Mouse (Mus musculus) C2C12 (cell line): ENCODE measurements around the gene Cpne2. TPM values are rescaled to one million over a fixed set of nuclear protein-coding genes. Genes with fewer than 3 reads are reported as not detected.

Experiments used
- H3K27me3 ChIP-seq: one replicate; pipeline ENCODE4 v1.6.1; 2011; ENCODE audit not compliant: control insufficient read depth, insufficient read depth, insufficient read length
- H3K36me3 ChIP-seq: one replicate; pipeline ENCODE4 v1.6.1; 2011; ENCODE audit not compliant: control insufficient read depth, insufficient read depth
- H3K4me3 ChIP-seq: one replicate; pipeline ENCODE4 v1.5.1; 2011; ENCODE audit warnings: mild to moderate bottlenecking, control low read depth; ENCODE audit not compliant: poor library complexity, insufficient read depth, severe bottlenecking
- H3K79me2 ChIP-seq: one replicate; pipeline ENCODE4 v1.6.1; 2011; ENCODE audit not compliant: control insufficient read depth, insufficient read depth
- H3K79me3 ChIP-seq: one replicate; pipeline ENCODE4 v1.6.1; 2011; ENCODE audit warnings: low read depth, control low read depth
- H3ac ChIP-seq: one replicate; pipeline ENCODE3; 2011; ENCODE audit warnings: low read depth; ENCODE audit not compliant: control insufficient read depth, insufficient read length
- CEBPB ChIP-seq: IDR thresholded peaks from one replicate; pipeline ENCODE4 v1.6.1; 2011; ENCODE audit warnings: low read depth, mild to moderate bottlenecking, control low read depth, moderate library complexity
- CTCF ChIP-seq: IDR thresholded peaks from one replicate; pipeline ENCODE4 v1.5.1; 2011; ENCODE audit not compliant: control insufficient read depth, insufficient read depth, insufficient read length
- FOSL1 ChIP-seq: IDR thresholded peaks from one replicate; pipeline ENCODE4 v1.8.0; 2011; ENCODE audit warnings: mild to moderate bottlenecking, low read length; ENCODE audit not compliant: poor library complexity, insufficient read depth, severe bottlenecking
- MAX ChIP-seq: IDR thresholded peaks from one replicate; pipeline ENCODE4 v1.6.1; 2011; ENCODE audit warnings: mild to moderate bottlenecking, control low read depth
- MYOD1 ChIP-seq: IDR thresholded peaks from one replicate; pipeline ENCODE4 v1.6.1; 2011; ENCODE audit warnings: low read depth; ENCODE audit not compliant: control insufficient read depth, insufficient read length
- MYOG ChIP-seq: IDR thresholded peaks from one replicate; pipeline ENCODE4 v1.6.1; 2011; ENCODE audit not compliant: control insufficient read depth, insufficient read length; ENCODE audit errors: extremely low read depth
- USF1 ChIP-seq: IDR thresholded peaks from one replicate; pipeline ENCODE4 v1.6.1; 2011; ENCODE audit warnings: low read depth, mild to moderate bottlenecking, control low read depth, moderate library complexity
- polyA plus RNA-seq: library from polyadenylated mRNA; unstranded; fragments of >200 nt; fragmentation: generic; extraction: Trizol; gene quantifications from one replicate; pipeline ENCODE4 v1.2.1, GENCODE M21; 2012; ENCODE audit warnings: missing spikeins

Cpne2 gene
- polyA plus RNA-seq, 1 experiment: 59.9 TPM

DNA sequence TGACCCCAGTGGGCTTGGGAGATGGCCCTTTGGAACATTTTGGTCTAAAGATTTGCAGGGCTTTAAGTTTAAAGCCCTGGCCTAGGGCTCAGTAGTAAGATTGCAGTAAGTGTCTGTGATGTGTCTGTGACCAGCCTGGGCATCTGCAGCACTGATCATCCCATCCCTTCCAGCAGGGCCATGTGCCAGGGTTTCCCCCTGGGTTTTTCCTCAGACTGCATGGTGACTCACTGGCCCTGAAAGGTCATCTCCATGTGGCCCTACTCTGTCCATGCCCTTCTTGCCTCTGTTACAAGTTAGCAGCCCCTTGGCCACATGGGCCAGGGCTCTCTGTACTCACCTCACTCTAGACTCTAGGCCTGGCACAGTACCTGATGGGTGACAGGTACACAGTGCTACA lies 31.6 kb downstream of the Cpne2 start:
- Histone ChIP-seq H3K79me2 (no peaks in the 10 kb centered on the region), H3K79me3 (no peaks in the 10 kb centered on the region), H3K4me3 (no peak overlapping the region), H3K36me3 (peaks cover 28% of the 10 kb centered on the region), H3K27me3 (no peaks in the 10 kb centered on the region), H3ac (no peak overlapping the region)
- TF ChIP-seq USF1 (no peak), MAX (peak; percentile 14)

DNA sequence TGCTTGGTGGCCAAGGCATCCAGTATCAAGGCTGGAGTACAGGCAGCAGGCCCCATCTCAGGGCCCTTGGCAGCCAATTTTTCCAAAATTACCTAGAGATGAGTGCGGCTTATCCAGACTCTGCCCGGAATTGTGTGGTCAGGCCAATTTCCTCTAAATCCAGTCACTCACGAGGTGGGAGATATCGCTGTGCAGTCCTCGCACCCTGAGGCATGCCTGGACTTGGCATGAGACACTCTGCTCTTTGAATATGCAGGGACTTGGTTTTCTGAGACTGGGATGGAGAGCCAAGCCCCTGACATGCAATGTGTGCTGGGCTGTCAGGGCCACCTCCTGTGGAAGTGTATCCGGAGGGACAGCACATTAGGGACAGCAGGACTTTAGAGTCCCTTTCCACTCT lies 33.2 kb downstream of the Cpne2 start:
- Histone ChIP-seq H3K4me3 (no peak overlapping the region), H3ac (no peak overlapping the region), H3K36me3 (peaks cover 29% of the 10 kb centered on the region), H3K79me2 (no peaks in the 10 kb centered on the region), H3K79me3 (no peaks in the 10 kb centered on the region), H3K27me3 (no peaks in the 10 kb centered on the region)
- TF ChIP-seq USF1 (no peak), CTCF (no peak), MAX (no peak), MYOD1 (no peak)

DNA sequence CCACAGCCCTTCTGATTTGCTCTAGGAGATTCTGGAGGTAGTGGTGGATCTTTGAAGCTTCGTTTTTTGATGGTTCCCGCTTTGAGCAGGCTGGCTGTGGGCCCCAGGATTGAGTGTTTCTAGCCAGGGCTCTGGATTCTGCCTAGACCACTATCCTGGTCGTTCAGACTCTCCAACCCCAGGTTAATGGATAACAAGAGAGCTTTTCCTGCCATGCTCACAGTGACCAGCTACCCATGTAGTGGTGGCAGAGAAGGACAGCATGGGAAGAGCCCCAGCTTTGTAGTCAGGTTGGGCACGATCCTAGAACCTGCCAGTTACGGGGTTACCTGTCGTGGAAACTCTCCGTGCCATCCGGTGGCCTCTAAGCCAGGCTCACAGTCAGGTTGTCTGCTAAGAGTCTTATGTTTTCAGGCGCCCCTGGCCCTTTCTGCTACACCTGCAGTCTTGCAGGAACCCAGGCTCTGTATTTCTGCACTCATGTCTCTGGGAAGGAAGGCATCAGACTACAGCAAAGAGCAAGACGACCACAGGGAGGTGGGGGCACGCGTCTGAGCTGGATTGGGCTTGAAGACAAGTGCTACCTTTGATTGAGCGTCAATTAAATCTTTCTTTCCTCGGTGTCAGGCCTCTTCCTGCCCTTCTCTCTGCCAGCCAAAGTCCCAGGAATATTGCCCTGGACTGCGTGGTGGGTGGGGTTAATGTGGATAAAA lies 33.8 kb downstream of the Cpne2 start:
- no peak overlapping the region for H3K4me3 ChIP-seq
- H3ac ChIP-seq: no peak overlapping the region
- H3K79me3 ChIP-seq: no peaks in the 10 kb centered on the region
- H3K36me3 ChIP-seq: peaks cover 29% of the 10 kb centered on the region
- H3K79me2 ChIP-seq: no peaks in the 10 kb centered on the region
- TF ChIP-seq CTCF (no peak), CEBPB (no peak), MYOG (no peak)
- no peaks in the 10 kb centered on the region for H3K27me3 ChIP-seq

DNA sequence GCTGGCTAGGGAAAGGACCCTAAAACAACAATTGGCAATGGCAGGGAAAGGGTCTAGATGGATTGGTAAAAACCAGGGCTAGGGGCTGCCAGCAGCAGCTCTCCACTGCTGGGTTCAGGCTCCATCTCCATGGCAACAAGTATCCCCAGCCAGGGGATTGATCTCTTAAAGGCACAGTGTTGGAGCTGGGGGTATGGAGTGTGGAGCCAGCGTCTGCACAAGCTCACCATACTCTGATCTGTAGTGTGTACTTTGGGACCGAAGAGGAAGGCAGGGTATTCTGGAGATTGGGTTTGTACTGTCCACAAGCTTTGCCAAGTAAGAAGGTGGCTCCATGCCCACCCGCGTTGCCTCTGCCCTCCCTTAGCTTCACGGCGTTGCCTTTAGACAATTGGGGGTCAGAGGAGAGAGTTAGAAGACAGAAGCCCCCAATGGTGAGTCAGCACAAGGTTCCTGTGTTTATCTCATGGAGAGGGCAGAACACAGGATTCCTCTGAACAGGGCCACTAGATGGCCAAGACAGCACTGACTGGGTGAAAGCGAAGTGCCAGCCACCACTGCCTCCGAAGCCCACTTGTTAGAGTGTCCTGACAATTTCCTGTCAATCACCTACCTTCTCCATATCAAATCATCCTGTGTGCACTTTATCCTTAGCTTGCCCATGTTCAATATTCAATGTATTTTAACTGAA lies 34.5 kb downstream of the Cpne2 start:
- Histone ChIP-seq H3K27me3 (no peaks in the 10 kb centered on the region), H3ac (no peak overlapping the region), H3K4me3 (no peak overlapping the region), H3K79me2 (no peaks in the 10 kb centered on the region), H3K36me3 (peaks cover 29% of the 10 kb centered on the region), H3K79me3 (no peaks in the 10 kb centered on the region)
- TF ChIP-seq MYOG: no peak

DNA sequence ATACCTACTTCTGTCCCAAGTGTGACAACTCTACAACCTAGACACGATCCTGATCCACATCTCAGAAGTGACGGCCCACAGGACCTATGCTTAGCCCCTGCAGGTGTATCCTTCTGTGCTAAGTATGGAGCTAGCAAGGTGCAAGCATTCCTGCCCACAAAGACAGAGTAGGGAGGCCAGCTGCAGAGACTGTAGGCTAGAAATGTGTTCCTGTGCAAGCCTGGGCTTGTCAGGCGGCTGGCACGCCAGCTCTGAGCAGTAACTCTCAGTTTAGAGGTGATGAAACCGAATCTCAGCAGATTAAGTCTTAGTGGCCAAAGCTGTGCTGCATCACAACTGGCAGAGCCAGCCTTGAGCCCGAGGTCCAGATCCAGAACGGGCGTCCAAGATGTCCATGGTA lies 35.3 kb downstream of the Cpne2 start:
- H3ac ChIP-seq: no peak overlapping the region
- no peaks in the 10 kb centered on the region for H3K79me2 ChIP-seq
- TF ChIP-seq MAX (no peak), FOSL1 (no peak), CTCF (no peak), MYOG (no peak), CEBPB (no peak), MYOD1 (no peak), USF1 (no peak)
- peaks cover 35% of the 10 kb centered on the region for H3K36me3 ChIP-seq
- no peaks in the 10 kb centered on the region for H3K27me3 ChIP-seq
- no peaks in the 10 kb centered on the region for H3K79me3 ChIP-seq
- H3K4me3 ChIP-seq: no peak overlapping the region

DNA sequence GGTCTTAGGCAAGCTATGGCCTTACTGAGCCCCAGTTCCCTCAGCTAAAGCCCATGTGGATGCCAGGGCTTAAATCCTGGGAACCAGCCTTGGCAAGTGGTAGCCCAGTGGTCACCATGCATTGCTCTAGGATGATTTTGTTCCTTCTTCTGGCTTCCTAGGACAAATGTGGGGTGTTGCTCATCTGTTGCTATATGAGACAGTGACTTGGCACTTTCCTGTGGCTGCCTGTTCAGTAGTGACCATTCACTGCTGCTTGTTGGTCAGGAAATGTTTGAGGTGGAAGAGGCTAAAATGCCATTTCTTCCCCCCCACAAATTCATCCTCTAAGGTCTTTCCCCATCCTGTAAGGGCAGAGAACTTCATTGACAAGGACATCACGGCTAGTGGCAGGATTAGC lies 36.6 kb downstream of the Cpne2 start:
- Histone ChIP-seq H3K36me3 (peaks cover 47% of the 10 kb centered on the region), H3K4me3 (no peak overlapping the region), H3ac (no peak overlapping the region), H3K79me3 (no peaks in the 10 kb centered on the region), H3K27me3 (no peaks in the 10 kb centered on the region), H3K79me2 (no peaks in the 10 kb centered on the region)
- TF ChIP-seq CEBPB: no peak
- TF ChIP-seq MYOG: no peak
- TF ChIP-seq FOSL1: no peak
- no peak for TF ChIP-seq MAX
- no peak for TF ChIP-seq CTCF
- no peak for TF ChIP-seq MYOD1
- no peak for TF ChIP-seq USF1

DNA sequence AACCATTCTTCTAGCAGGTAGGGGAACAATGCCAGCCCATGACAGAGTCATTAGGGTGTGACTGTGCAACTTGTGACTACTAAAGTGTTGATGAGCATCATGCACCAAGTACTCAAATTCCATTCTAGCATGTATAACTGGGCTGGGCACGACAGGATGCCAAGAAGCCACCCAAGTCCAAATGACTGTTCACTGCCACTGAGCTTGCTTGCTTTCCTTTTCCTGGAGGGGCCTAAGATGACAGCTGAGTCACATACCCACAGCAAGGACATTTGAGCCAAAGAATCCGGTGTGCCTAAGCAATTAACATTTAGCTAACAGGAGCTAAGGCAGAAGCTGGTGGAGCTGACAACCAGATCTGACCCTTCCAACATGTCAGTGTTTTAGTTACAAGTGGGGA lies 39.1 kb downstream of the Cpne2 start:
- TF ChIP-seq FOSL1 (no peak), MAX (no peak), CTCF (no peak), MYOG (no peak), USF1 (no peak), CEBPB (no peak), MYOD1 (peak; percentile 12)
- no peaks in the 10 kb centered on the region for H3K79me3 ChIP-seq
- H3K27me3 ChIP-seq: no peaks in the 10 kb centered on the region
- H3K4me3 ChIP-seq: no peak overlapping the region
- no peaks in the 10 kb centered on the region for H3K79me2 ChIP-seq
- H3K36me3 ChIP-seq: peaks cover 57% of the 10 kb centered on the region
- no peak overlapping the region for H3ac ChIP-seq
